Mouse (Mus musculus) granulocyte monocyte progenitor cell, adult 5-6 weeks (primary cell): ENCODE results near the gene Gm29776. TPM values are rescaled to one million over a fixed set of nuclear protein-coding genes. Genes with fewer than 3 reads are reported as not detected.

ENCODE experiments used
- ATAC-seq: replicated peaks from 2 replicates; pipeline ENCODE4 v1.8.0; 2016; ENCODE audit warnings: mild to moderate bottlenecking, moderate TSS enrichment, inconsistent platforms; ENCODE audit not compliant: poor library complexity, severe bottlenecking
- total RNA-seq, 2 experiments: library from RNA; stranded (forward) in 1 of 2; stranded (reverse) in 1 of 2; fragments of 200-712, 200-1000 nt in 1 of 2; fragments of >200 nt in 1 of 2; fragmentation: Nextera tagmentation in 1 of 2; gene quantifications; 2 replicates each; pipeline ENCODE4 v1.2.3; 2014 to 2017

The Gm29776 gene
- total RNA-seq, 2 experiments from 2014 or later, result not detected

DNA sequence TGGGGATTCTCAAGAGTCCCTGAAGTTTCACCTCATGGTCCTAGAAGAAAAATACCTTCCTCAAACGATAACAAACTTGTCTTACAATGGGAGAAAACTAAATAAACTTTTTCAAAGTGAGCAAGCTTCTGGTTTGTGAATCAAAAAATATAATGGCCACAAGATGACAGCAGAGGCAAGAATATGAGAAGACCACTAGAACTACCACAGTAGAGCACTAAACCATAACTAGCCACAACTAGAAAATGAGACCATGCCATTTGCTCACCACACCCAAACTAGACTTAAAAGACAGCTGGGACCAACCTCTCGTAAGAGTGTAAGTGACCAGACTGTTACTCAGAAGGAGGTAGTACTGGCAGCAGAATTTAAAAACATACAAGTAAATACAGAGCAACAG, 38.6 kb downstream of the Gm29776 start:
- ATAC-seq, result no peak

DNA sequence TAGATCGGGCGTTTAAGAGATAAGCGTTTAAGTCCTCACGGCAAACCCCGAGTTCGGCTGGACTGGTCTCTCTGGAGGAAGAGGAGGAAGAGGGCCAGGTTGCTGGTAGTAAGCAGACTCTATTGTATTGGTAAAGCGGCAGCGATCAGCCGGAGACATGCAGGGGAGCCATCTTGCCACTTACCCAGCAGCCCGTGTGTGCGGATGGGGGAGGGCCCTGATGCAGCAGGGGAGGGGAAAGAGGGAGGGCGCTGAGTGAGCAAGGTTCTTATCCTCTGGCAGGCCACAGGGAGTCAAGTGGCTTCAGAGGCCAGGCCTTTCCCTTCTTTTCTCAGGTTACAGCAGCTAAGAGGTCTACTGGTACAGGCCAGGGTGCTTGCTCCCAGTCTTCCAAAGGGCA, 45.1 kb downstream of the Gm29776 start:
- peak; percentile 89 for ATAC-seq

GRCm38 (mm10) chr14:54652787-54653186, 45.8 kb downstream of the Gm29776 start:
- no peak for ATAC-seq

- no peak for ATAC-seq
Observed at GRCm38 (mm10) chr14:54651556-54651955, 47.1 kb downstream of the Gm29776 start.

DNA sequence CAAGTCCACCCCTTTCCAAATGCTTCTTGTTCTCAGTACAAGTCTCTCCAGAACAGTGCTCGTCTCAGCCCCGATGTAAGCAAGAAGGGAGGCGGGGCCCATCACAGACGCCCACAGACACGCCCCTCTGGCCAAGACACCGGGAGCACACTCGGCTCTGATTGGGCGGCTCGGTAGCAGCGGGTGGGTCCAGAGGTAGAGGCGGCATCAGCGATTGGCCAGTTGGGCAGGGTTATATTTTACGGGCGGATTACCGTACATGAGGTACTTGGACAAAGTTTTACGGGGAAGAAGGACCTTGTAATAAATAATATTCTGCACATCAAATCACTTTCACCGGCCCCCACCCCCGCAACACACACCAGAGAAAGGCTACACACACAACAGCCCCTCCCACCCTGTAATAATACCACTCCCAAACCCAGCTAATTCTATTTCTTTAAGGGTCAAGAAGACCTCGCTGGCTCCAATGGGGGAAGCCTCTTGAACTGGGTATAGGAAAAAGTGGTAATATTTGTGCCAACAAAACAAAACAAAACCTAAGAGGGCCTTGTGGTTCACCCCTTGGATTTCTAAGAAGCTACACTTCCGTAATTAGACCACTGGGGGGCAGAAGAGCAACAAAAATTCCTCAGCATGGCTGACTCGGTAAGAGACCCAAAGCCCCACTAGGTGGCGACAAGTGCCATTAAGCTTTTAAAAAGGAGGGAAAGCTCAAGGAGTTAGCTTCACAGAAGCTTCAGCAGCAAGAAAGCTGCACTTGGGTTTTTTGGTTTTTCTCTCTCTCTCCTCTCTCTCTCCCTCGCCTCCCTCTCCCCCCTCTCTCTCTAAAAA, 47.8 kb downstream of the Gm29776 start:
- ATAC-seq, result peak; percentile 67

GRCm38 (mm10) chr14:54647900-54648299, 50.7 kb downstream of the Gm29776 start:
- ATAC-seq, result no peak

GRCm38 (mm10) chr14:54646898-54647636, 51.6 kb downstream of the Gm29776 start:
- no peak for ATAC-seq

DNA sequence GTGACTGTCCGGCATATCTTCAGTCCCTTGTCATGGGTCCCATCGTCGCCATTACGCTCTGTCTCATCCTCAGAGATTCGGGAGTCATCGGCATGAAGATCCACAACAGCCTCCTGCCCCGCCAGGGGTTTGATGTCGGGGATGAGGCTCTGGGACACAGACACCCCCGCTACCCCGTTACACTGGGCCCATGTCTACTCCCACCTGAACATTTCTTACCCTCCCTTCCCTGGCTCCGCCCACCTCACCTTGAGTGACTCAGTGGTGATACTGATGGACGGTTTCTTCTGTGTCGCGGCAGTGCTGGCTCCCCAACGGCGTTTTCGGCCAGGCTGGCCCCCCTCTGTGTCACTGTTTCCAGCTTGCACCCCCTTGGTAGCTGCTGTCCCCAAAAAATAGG, 52.2 kb downstream of the Gm29776 start:
- ATAC-seq, result no peak

- no peak for ATAC-seq
Observed at GRCm38 (mm10) chr14:54644294-54644693, 54.3 kb downstream of the Gm29776 start.

DNA sequence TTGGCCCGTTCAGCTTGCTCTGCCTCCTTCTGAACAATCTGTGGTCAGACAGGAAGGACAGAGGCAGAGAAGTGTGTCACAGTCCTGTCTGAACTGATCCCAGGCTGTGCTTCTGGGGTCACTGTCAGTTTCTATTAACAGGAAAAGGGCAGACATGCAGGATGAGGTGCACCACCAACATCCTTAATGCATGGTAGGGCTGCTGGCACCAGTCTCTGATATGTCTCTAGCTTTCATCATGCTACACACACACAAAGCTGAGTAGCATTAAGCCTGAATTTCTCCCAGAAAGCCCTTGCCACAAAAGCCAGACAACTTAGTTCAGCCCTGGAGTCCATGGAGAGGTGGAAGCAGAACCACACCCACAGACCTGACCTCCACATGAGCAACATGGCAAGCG, 55.6 kb downstream of the Gm29776 start:
- ATAC-seq, result no peak

Other genes starting within 250 kb of the Gm29776 start
- 37.3 and 41.5 TPM in 2 replicates for gene Lrp10, start 234.7 kb downstream of the Gm29776 start, total RNA-seq (2014; fragmentation: Nextera tagmentation)
- 20.0 and 23.7 TPM in 2 replicates for gene Lrp10, start 234.7 kb downstream of the Gm29776 start, total RNA-seq (2017)
- not detected in 2 replicates for gene Rem2, start 222.7 kb downstream of the Gm29776 start, total RNA-seq (2014; fragmentation: Nextera tagmentation)
- gene Rem2, start 222.7 kb downstream of the Gm29776 start, total RNA-seq (2017), result not detected in 2 replicates
- 69.5 and 89.4 TPM in 2 replicates for gene Prmt5, start 181.3 kb downstream of the Gm29776 start, total RNA-seq (2014; fragmentation: Nextera tagmentation)
- 57.4 and 68.2 TPM in 2 replicates for gene Prmt5, start 181.3 kb downstream of the Gm29776 start, total RNA-seq (2017)
- 70.3 and 79.6 TPM in 2 replicates for gene Haus4, start 144.2 kb downstream of the Gm29776 start, total RNA-seq (2014; fragmentation: Nextera tagmentation)
- 85.8 and 93.8 TPM in 2 replicates for gene Haus4, start 144.2 kb downstream of the Gm29776 start, total RNA-seq (2017)
- 0.77 and 1.0 TPM in 2 replicates for gene Ajuba, start 121.3 kb downstream of the Gm29776 start, total RNA-seq (2014; fragmentation: Nextera tagmentation)
- gene Ajuba, start 121.3 kb downstream of the Gm29776 start, total RNA-seq (2017), result 1.2 and 2.1 TPM in 2 replicates
- gene 4931414P19Rik, start 92.8 kb downstream of the Gm29776 start, total RNA-seq (2014; fragmentation: Nextera tagmentation), result 5.8 and 9.9 TPM in 2 replicates
- 3.6 and 4.3 TPM in 2 replicates for gene 4931414P19Rik, start 92.8 kb downstream of the Gm29776 start, total RNA-seq (2017)
- gene Psmb5, start 80.8 kb downstream of the Gm29776 start, total RNA-seq (2014; fragmentation: Nextera tagmentation), result 237 and 287 TPM in 2 replicates
- gene Psmb5, start 80.8 kb downstream of the Gm29776 start, total RNA-seq (2017), result 63.3 and 69.9 TPM in 2 replicates
- 0.09 TPM in 1 of 2 replicates, not detected in the other for gene Psmb11, start 77.4 kb downstream of the Gm29776 start, total RNA-seq (2014; fragmentation: Nextera tagmentation)
- not detected in 2 replicates for gene Psmb11, start 77.4 kb downstream of the Gm29776 start, total RNA-seq (2017)
- not detected in 2 replicates for gene Gm17606, start 57.9 kb downstream of the Gm29776 start, total RNA-seq (2014; fragmentation: Nextera tagmentation)
- not detected in 2 replicates for gene Gm17606, start 57.9 kb downstream of the Gm29776 start, total RNA-seq (2017)
- 0.54 and 1.4 TPM in 2 replicates for gene Cdh24, start 57.5 kb downstream of the Gm29776 start, total RNA-seq (2014; fragmentation: Nextera tagmentation)
- gene Cdh24, start 57.5 kb downstream of the Gm29776 start, total RNA-seq (2017), result 0.39 and 0.41 TPM in 2 replicates
- 44.3 and 69.7 TPM in 2 replicates for gene 1700123O20Rik, start 12.6 kb downstream of the Gm29776 start, total RNA-seq (2014; fragmentation: Nextera tagmentation)
- gene 1700123O20Rik, start 12.6 kb downstream of the Gm29776 start, total RNA-seq (2017), result 42.2 and 50.0 TPM in 2 replicates
- 236 and 252 TPM in 2 replicates for gene Acin1, start 11.9 kb downstream of the Gm29776 start, total RNA-seq (2014; fragmentation: Nextera tagmentation)
- gene Acin1, start 11.9 kb downstream of the Gm29776 start, total RNA-seq (2017), result 198 and 208 TPM in 2 replicates
- 23.1 and 45.9 TPM in 2 replicates for gene Cebpe, start 13.3 kb upstream of the Gm29776 start, total RNA-seq (2014; fragmentation: Nextera tagmentation)
- 57.2 and 63.7 TPM in 2 replicates for gene Cebpe, start 13.3 kb upstream of the Gm29776 start, total RNA-seq (2017)
- 7.6 and 8.3 TPM in 2 replicates for gene Slc7a8, start 83.1 kb upstream of the Gm29776 start, total RNA-seq (2014; fragmentation: Nextera tagmentation)
- 2.0 and 3.2 TPM in 2 replicates for gene Slc7a8, start 83.1 kb upstream of the Gm29776 start, total RNA-seq (2017)
- not detected in 2 replicates for gene Rnf212b, start 115.3 kb upstream of the Gm29776 start, total RNA-seq (2014; fragmentation: Nextera tagmentation)
- not detected in 2 replicates for gene Rnf212b, start 115.3 kb upstream of the Gm29776 start, total RNA-seq (2017)
- gene Homez, start 172.1 kb upstream of the Gm29776 start, total RNA-seq (2014; fragmentation: Nextera tagmentation), result 14.3 and 19.1 TPM in 2 replicates
- gene Homez, start 172.1 kb upstream of the Gm29776 start, total RNA-seq (2017), result 8.4 and 8.7 TPM in 2 replicates
- gene Ppp1r3e, start 178.7 kb upstream of the Gm29776 start, total RNA-seq (2014; fragmentation: Nextera tagmentation), result 12.2 and 21.1 TPM in 2 replicates
- 2.5 and 2.9 TPM in 2 replicates for gene Ppp1r3e, start 178.7 kb upstream of the Gm29776 start, total RNA-seq (2017)
- gene Bcl2l2, start 184.5 kb upstream of the Gm29776 start, total RNA-seq (2014; fragmentation: Nextera tagmentation), result 9.4 and 13.5 TPM in 2 replicates
- 9.9 and 10.9 TPM in 2 replicates for gene Bcl2l2, start 184.5 kb upstream of the Gm29776 start, total RNA-seq (2017)
- gene Gm20521, start 184.6 kb upstream of the Gm29776 start, total RNA-seq (2014; fragmentation: Nextera tagmentation), result not detected in 2 replicates
- not detected in 2 replicates for gene Gm20521, start 184.6 kb upstream of the Gm29776 start, total RNA-seq (2017)
- 181 and 215 TPM in 2 replicates for gene Pabpn1, start 193.7 kb upstream of the Gm29776 start, total RNA-seq (2014; fragmentation: Nextera tagmentation)
- 286 and 319 TPM in 2 replicates for gene Pabpn1, start 193.7 kb upstream of the Gm29776 start, total RNA-seq (2017)
- 1.4 and 2.8 TPM in 2 replicates for gene Slc22a17, start 214.3 kb upstream of the Gm29776 start, total RNA-seq (2014; fragmentation: Nextera tagmentation)
- 0.52 and 0.77 TPM in 2 replicates for gene Slc22a17, start 214.3 kb upstream of the Gm29776 start, total RNA-seq (2017)
- not detected in 2 replicates for gene Efs, start 227.3 kb upstream of the Gm29776 start, total RNA-seq (2014; fragmentation: Nextera tagmentation)
- gene Efs, start 227.3 kb upstream of the Gm29776 start, total RNA-seq (2017), result not detected in 2 replicates
- not detected in 2 replicates for gene Il25, start 233.9 kb upstream of the Gm29776 start, total RNA-seq (2014; fragmentation: Nextera tagmentation)
- gene Il25, start 233.9 kb upstream of the Gm29776 start, total RNA-seq (2017), result not detected in 2 replicates
- not detected in 2 replicates for gene Cmtm5, start 237.4 kb upstream of the Gm29776 start, total RNA-seq (2014; fragmentation: Nextera tagmentation)
- not detected in 2 replicates for gene Cmtm5, start 237.4 kb upstream of the Gm29776 start, total RNA-seq (2017)